Mouse (Mus musculus): ENCODE measurements at regions not wholly inside any gene's neighbourhood (a gene's known extent, or its start where the extent isn't known, plus 50 kb on each side); places are given as distances from the start of the nearest gene placed in this dataset.

GRCm38 (mm10) chr15:36715159-36715558 is 292.4 kb downstream of the Zfp706 start:
- no peak for TF ChIP-seq CTCF (IDR thresholded peaks at IDR 0.05; ENCODE audit: insufficient read depth, low read depth, low read length)
- TF ChIP-seq POLR2A (IDR thresholded peaks at IDR 0.05; ENCODE audit: insufficient read depth, low read depth, low read length): no peak
